ENCODE assay signal across 28 mouse cellular contexts in genomic region chr11:78863898-78864297, GRCm38 (mm10). TPM values are rescaled to one million over a fixed set of nuclear protein-coding genes. Genes with fewer than 3 reads are reported as not detected.
"Had no signal": no experiment of that assay in that cellular context is flagged by ENCODE, and none has a peak within 500 bp of the region (broad histone marks: within the 10 kb centered on the region; RNA-seq: fewer than 3 reads in every experiment).

No protein-coding gene starts in this region.

- H3K4me1 ChIP-seq: heart, embryonic 13.5 days; heart, embryonic 15.5 days; hindbrain, embryonic 12.5 days; intestine, embryonic 15.5 days; kidney, embryonic 15.5 days; limb, embryonic 13.5 days; limb, embryonic 15.5 days; liver, embryonic 13.5 days had no signal

- H3K36me3 ChIP-seq: heart, embryonic 13.5 days; heart, embryonic 15.5 days; hindbrain, embryonic 10.5 days; hindbrain, embryonic 12.5 days; intestine, embryonic 15.5 days; kidney, embryonic 15.5 days; limb, embryonic 13.5 days; limb, embryonic 15.5 days; liver, embryonic 13.5 days had no signal

- H3K9ac ChIP-seq: heart, embryonic 13.5 days; heart, embryonic 15.5 days; hindbrain, embryonic 12.5 days; hindbrain, embryonic 14.5 days; intestine, embryonic 15.5 days; kidney, embryonic 15.5 days; limb, embryonic 13.5 days; limb, embryonic 15.5 days; liver, embryonic 13.5 days had no signal

- H3K27ac ChIP-seq: gastrocnemius, adult 2 months; heart, adult 2 months; heart, embryonic 13.5 days; heart, embryonic 15.5 days; hindbrain, embryonic 10.5 days; hindbrain, embryonic 12.5 days; hindbrain, embryonic 14.5 days; intestine, embryonic 15.5 days; kidney, embryonic 15.5 days; kidney, postnatal 0 days; limb, embryonic 13.5 days; limb, embryonic 15.5 days; liver, embryonic 13.5 days had no signal

- H3K4me3 ChIP-seq: gastrocnemius, adult 2 months; heart, adult 2 months; heart, embryonic 13.5 days; heart, embryonic 15.5 days; hindbrain, embryonic 10.5 days; hindbrain, embryonic 12.5 days; intestine, embryonic 15.5 days; kidney, embryonic 15.5 days; limb, embryonic 13.5 days; limb, embryonic 15.5 days; liver, embryonic 13.5 days had no signal

- H3K9me3 ChIP-seq: heart, embryonic 13.5 days; heart, embryonic 15.5 days; hindbrain, embryonic 10.5 days; hindbrain, embryonic 12.5 days; intestine, embryonic 15.5 days; kidney, embryonic 15.5 days; limb, embryonic 13.5 days; limb, embryonic 15.5 days; liver, embryonic 13.5 days had no signal

- DNase-seq: gastrocnemius, adult 2 months; gastrocnemius, postnatal 10 days; gastrocnemius, postnatal 25 days; heart, adult 11 months; heart, adult 2 months; heart, postnatal 14 days; heart, postnatal 4 days; kidney, adult 11 months; kidney, adult 2 months; kidney, adult 9 months; kidney, postnatal 14 days; kidney, postnatal 36 days; layer of hippocampus, postnatal 36 days; left cerebral cortex, postnatal 4 days; liver, embryonic 13.5 days had no signal

- H3K27me3 ChIP-seq: heart, embryonic 15.5 days; hindbrain, embryonic 12.5 days; intestine, embryonic 15.5 days; kidney, embryonic 15.5 days; limb, embryonic 13.5 days; limb, embryonic 15.5 days had no signal

- H3K4me2 ChIP-seq: heart, embryonic 11.5 days; heart, embryonic 13.5 days; heart, embryonic 15.5 days; hindbrain, embryonic 12.5 days; hindbrain, embryonic 14.5 days; intestine, embryonic 15.5 days; kidney, embryonic 15.5 days; limb, embryonic 13.5 days; limb, embryonic 15.5 days; liver, embryonic 13.5 days had no signal

- ATAC-seq: hindbrain, embryonic 16.5 days; inflammation-experienced regulatory T-cells, adult 6 months; intestine, embryonic 15.5 days had no signal

RNA-seq across cellular contexts. Expression of gene Nos2, which starts 56.7 kb away (rescaled TPM):
- polyA plus RNA-seq: inflammation-experienced regulatory T-cells, adult 6 months had no signal
